Mouse (Mus musculus): ENCODE measurements at regions not wholly inside any gene's neighbourhood (a gene's known extent, or its start where the extent isn't known, plus 50 kb on each side); places are given as distances from the start of the nearest gene placed in this dataset.

GRCm38 (mm10) chrX:142456022-142456421, 65.7 kb upstream of the Acsl4 start:
- Histone ChIP-seq H3K4me2 (no peak overlapping the region), H3K9me3 (no peaks in the 10 kb centered on the region), H3K36me3 (no peaks in the 10 kb centered on the region), H3K4me1 (replicated peaks) (no peaks in the 10 kb centered on the region), H3K27ac (no peak overlapping the region), H3K27me3 (peaks cover 11% of the 10 kb centered on the region), H3K4me3 (replicated peaks) (no peak overlapping the region), H3K9ac (replicated peaks) (no peak overlapping the region)
- whole genome bisulfite sequencing = 58% methylated on average over 1 of the region's 1 CpGs
- ATAC-seq (ENCODE audit: insufficient number of reproducible peaks, insufficient read depth, low FRiP score, low TSS enrichment, low read depth) = no peak

DNA sequence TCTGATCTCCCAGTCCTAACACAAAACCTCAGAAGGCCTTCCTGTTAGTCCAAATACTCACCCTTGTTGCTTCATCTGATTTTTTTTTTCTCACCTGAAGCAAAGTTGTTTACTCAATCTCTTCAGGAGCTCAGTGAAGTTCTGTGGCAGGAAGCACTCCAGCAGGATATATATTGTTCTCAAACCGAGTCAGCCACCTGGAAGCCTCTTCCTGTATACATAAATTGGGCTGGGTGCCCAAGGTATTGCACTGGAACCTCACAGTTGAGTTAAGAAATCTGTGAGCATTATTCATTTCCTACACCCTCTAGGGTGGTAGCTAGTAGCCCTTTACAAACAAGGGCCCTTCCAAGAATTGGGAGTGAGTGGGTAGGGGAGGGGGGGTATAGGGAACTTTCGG, 73.8 kb upstream of the Acsl4 start:
- H3K9ac ChIP-seq (replicated peaks) = no peak overlapping the region
- H3K27ac ChIP-seq = no peak overlapping the region
- ATAC-seq (ENCODE audit: insufficient number of reproducible peaks, insufficient read depth, low FRiP score, low TSS enrichment, low read depth) = no peak
- H3K9me3 ChIP-seq = no peaks in the 10 kb centered on the region
- H3K27me3 ChIP-seq = peaks cover 42% of the 10 kb centered on the region
- 62% methylated on average over 2 of the region's 2 CpGs for WGBS
- H3K4me1 ChIP-seq (replicated peaks) = no peaks in the 10 kb centered on the region
- H3K36me3 ChIP-seq = no peaks in the 10 kb centered on the region
- H3K4me3 ChIP-seq (replicated peaks) = no peak overlapping the region
- H3K4me2 ChIP-seq = no peak overlapping the region

DNA sequence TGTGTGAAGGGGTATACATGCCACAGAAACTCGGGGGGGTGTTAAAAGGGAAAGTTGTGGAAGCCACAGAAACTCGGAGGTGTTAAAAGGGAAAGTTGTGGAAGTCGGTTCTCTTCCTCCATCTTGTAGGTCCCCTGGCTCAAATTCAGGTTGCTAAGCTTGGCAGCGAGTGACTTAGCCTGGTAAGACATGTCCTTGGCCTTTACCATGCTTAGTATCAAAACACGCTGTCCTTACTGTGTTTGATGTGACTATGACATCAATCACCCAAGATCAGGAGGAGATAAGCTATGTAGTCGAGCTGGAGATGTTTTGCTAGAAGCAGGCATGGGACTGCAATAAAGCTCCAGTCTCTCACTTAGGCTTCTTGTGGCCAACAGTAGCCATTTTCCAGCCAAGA, 74.4 kb upstream of the Acsl4 start:
- peaks cover 41% of the 10 kb centered on the region for H3K27me3 ChIP-seq
- H3K4me2 ChIP-seq = no peak overlapping the region
- H3K4me3 ChIP-seq (replicated peaks) = no peak overlapping the region
- H3K9me3 ChIP-seq = no peaks in the 10 kb centered on the region
- no peak overlapping the region for H3K27ac ChIP-seq
- no peaks in the 10 kb centered on the region for H3K36me3 ChIP-seq
- ATAC-seq (ENCODE audit: insufficient number of reproducible peaks, insufficient read depth, low FRiP score, low TSS enrichment, low read depth) = no peak
- H3K9ac ChIP-seq (replicated peaks) = no peak overlapping the region
- 65% methylated on average over 6 of the region's 6 CpGs for WGBS
- H3K4me1 ChIP-seq (replicated peaks) = no peaks in the 10 kb centered on the region

GRCm38 (mm10) chrX:142467850-142468256, 77.5 kb upstream of the Acsl4 start:
- H3K36me3 ChIP-seq = no peaks in the 10 kb centered on the region
- H3K27me3 ChIP-seq = peaks cover 36% of the 10 kb centered on the region
- H3K4me3 ChIP-seq (replicated peaks) = no peak overlapping the region
- no peak overlapping the region for H3K4me2 ChIP-seq
- no peak overlapping the region for H3K27ac ChIP-seq
- no peak for ATAC-seq (ENCODE audit: insufficient number of reproducible peaks, insufficient read depth, low FRiP score, low TSS enrichment, low read depth)
- H3K9ac ChIP-seq (replicated peaks) = no peak overlapping the region
- no peaks in the 10 kb centered on the region for H3K9me3 ChIP-seq
- WGBS = 53% methylated on average over 5 of the region's 5 CpGs
- no peaks in the 10 kb centered on the region for H3K4me1 ChIP-seq (replicated peaks)

DNA sequence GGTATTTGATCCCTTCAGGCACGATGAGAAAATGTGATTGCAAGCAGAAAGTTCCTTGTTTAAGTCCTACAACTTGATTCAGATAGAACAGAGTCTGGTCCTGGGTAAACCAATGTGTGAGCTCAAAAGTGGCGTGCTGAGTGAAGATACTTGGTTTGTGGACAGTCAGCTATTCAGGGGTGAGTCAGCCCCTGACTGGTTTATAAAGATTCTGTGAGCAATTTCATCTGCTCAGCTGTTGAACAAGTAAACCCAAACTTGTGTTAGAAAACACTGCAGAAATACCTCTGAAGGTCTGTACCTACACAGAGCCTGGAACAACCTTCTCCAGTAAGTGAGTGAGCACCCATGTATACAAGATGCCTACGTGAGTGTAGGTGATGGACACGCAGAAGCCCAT, 78.1 kb upstream of the Acsl4 start:
- Histone ChIP-seq H3K36me3 (no peaks in the 10 kb centered on the region), H3K27me3 (peaks cover 31% of the 10 kb centered on the region), H3K4me3 (replicated peaks) (no peak overlapping the region), H3K27ac (no peak overlapping the region), H3K4me2 (no peak overlapping the region), H3K4me1 (replicated peaks) (no peaks in the 10 kb centered on the region), H3K9me3 (no peaks in the 10 kb centered on the region), H3K9ac (replicated peaks) (no peak overlapping the region)
- no peak for ATAC-seq (ENCODE audit: insufficient number of reproducible peaks, insufficient read depth, low FRiP score, low TSS enrichment, low read depth)
- 54% methylated on average over 4 of the region's 4 CpGs for WGBS

DNA sequence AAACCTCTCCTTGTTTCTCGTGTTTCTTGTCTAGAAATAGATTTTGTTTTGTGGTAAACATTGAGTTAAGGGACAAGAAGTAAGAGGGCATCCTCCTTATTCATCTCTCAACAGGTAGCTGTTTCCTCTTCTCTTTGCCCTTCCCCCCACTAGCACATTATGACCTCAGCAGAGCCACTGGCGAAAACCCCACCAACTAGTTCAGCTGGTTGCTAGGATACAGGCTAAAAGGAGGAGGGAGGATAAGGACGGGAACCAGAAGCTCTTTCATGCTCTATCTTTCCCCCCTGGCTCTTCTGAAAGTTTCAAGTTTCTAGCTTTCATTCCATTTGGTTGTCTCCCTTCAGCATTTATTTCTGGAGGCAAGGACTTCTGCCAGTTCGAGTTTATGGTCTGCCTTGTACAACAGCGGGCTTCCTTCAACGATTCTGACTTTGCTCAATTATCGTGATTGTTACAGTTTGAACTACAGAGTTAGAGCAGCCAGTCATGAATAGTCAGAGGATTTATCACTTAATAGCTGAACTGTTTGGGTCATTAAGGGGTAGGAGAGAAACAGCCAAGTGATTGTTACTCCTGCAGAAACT, 78.8 kb upstream of the Acsl4 start:
- H3K9ac ChIP-seq (replicated peaks) = no peak overlapping the region
- WGBS = 22% methylated on average over 7 of the region's 7 CpGs
- H3K9me3 ChIP-seq = no peaks in the 10 kb centered on the region
- no peaks in the 10 kb centered on the region for H3K4me1 ChIP-seq (replicated peaks)
- peaks cover 35% of the 10 kb centered on the region for H3K27me3 ChIP-seq
- H3K36me3 ChIP-seq = no peaks in the 10 kb centered on the region
- H3K27ac ChIP-seq = no peak overlapping the region
- ATAC-seq (ENCODE audit: insufficient number of reproducible peaks, insufficient read depth, low FRiP score, low TSS enrichment, low read depth) = no peak
- no peak overlapping the region for H3K4me3 ChIP-seq (replicated peaks)
- H3K4me2 ChIP-seq = no peak overlapping the region

GRCm38 (mm10) chrX:142470083-142470482, 79.7 kb upstream of the Acsl4 start:
- WGBS = 76% methylated on average over 1 of the region's 1 CpGs
- no peak for ATAC-seq (ENCODE audit: insufficient number of reproducible peaks, insufficient read depth, low FRiP score, low TSS enrichment, low read depth)
- Histone ChIP-seq H3K4me2 (no peak overlapping the region), H3K9ac (replicated peaks) (no peak overlapping the region), H3K27me3 (peaks cover 31% of the 10 kb centered on the region), H3K36me3 (no peaks in the 10 kb centered on the region), H3K4me1 (replicated peaks) (no peaks in the 10 kb centered on the region), H3K9me3 (no peaks in the 10 kb centered on the region), H3K27ac (no peak overlapping the region), H3K4me3 (replicated peaks) (no peak overlapping the region)

DNA sequence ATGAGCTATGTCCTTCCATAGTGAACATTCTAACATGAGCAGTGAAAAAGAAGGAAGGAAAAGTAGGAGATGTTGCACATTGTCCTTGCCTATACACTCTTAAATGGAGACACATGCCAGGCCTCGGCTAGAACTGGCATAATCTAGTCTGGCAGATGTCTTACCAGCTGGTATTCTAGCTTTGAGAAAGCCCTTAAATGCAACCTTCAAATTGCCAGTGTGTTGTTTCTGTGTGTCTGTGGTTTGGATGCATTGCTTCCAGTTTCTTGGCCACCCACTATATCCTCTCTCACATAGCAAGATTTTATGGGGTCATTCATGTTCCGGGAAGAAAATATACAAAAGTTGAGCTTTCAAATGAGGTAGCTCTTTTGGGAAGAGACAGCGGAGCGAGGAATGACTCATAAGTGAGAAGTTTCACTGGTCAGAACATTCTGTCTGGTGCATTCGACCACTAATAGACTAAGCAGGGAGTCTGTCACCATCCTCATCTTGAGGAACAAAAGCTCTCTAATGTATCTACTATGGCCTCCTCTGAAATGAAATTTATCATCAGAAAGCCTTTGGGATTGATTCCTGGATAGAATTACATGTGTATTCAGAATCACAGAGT, 91.0 kb upstream of the Acsl4 start:
- ATAC-seq (ENCODE audit: insufficient number of reproducible peaks, insufficient read depth, low FRiP score, low TSS enrichment, low read depth) = no peak
- Histone ChIP-seq H3K9me3 (no peaks in the 10 kb centered on the region), H3K4me2 (no peak overlapping the region), H3K27me3 (peaks cover 35% of the 10 kb centered on the region), H3K4me1 (replicated peaks) (no peaks in the 10 kb centered on the region), H3K27ac (no peak overlapping the region), H3K36me3 (no peaks in the 10 kb centered on the region), H3K9ac (replicated peaks) (no peak overlapping the region), H3K4me3 (replicated peaks) (no peak overlapping the region)
- WGBS = 84% methylated on average over 5 of the region's 5 CpGs

GRCm38 (mm10) chrX:142488078-142488477, 97.7 kb upstream of the Acsl4 start:
- Histone ChIP-seq H3K27ac (no peak overlapping the region), H3K9me3 (no peaks in the 10 kb centered on the region), H3K4me1 (replicated peaks) (no peaks in the 10 kb centered on the region), H3K9ac (replicated peaks) (no peak overlapping the region), H3K27me3 (peaks cover 34% of the 10 kb centered on the region), H3K36me3 (no peaks in the 10 kb centered on the region), H3K4me3 (replicated peaks) (no peak overlapping the region), H3K4me2 (no peak overlapping the region)
- WGBS = 79% methylated on average over 4 of the region's 4 CpGs
- ATAC-seq (ENCODE audit: insufficient number of reproducible peaks, insufficient read depth, low FRiP score, low TSS enrichment, low read depth) = no peak

- peaks cover 27% of the 10 kb centered on the region for H3K27me3 ChIP-seq
These were observed 99.9 kb upstream of the Acsl4 start for GRCm38 (mm10) chrX:142490093-142490717.

DNA sequence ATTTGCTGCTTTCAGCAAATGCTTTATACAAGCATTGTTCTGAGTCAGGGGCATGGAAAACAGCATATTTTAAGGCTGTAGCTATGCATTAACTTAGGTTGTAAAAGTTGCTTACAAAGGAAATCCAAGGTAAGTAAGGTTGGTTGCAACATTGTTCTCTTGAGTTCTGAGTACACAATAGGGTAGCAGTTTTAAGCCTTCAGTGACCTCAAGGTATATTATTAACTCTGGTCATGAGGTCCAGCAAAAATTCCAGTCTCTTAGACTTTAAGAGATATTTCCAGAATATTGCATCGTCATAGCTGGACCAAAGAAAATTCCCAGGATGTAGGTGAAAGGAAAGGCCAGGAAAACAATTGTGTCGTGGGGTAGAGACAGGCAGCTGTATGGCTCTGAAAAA, 110.8 kb upstream of the Acsl4 start:
- Histone ChIP-seq H3K4me3 (replicated peaks) (no peak overlapping the region), H3K9ac (replicated peaks) (no peak overlapping the region), H3K4me2 (no peak overlapping the region), H3K4me1 (replicated peaks) (no peaks in the 10 kb centered on the region), H3K27me3 (peaks cover 16% of the 10 kb centered on the region), H3K36me3 (no peaks in the 10 kb centered on the region), H3K27ac (no peak overlapping the region), H3K9me3 (no peaks in the 10 kb centered on the region)
- ATAC-seq (ENCODE audit: insufficient number of reproducible peaks, insufficient read depth, low FRiP score, low TSS enrichment, low read depth) = no peak
- WGBS = 80% methylated on average over 2 of the region's 2 CpGs

More at GRCm38 (mm10) chrX:142490093-142490717, 99.9 kb upstream of the Acsl4 start:
- Histone ChIP-seq H3K9me3 (no peaks in the 10 kb centered on the region), H3K36me3 (no peaks in the 10 kb centered on the region), H3K4me1 (replicated peaks) (no peaks in the 10 kb centered on the region), H3K4me3 (replicated peaks) (no peak overlapping the region), H3K27ac (no peak overlapping the region), H3K9ac (replicated peaks) (no peak overlapping the region), H3K4me2 (no peak overlapping the region)
- ATAC-seq (ENCODE audit: insufficient number of reproducible peaks, insufficient read depth, low FRiP score, low TSS enrichment, low read depth) = no peak
- WGBS = 67% methylated on average over 8 of the region's 8 CpGs

DNA sequence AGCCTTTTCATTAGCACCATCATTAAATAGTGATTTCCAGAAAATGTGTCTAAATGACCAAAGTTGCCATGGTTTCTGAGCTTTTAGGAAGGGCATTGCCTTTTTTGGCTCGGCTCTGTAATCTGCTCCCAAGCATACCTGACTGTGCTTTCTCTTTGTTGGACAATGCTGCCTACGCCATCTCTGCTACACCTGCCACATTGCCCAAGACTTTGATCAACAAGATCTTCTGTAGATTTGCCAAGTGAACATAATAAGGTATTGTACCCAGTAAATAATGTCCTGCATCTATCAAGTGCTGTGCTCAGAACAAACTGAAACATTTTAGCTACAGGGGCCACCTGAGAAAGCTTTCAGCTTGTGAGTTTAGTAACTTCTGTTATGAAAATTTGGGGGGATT, 114.6 kb upstream of the Acsl4 start:
- ATAC-seq (ENCODE audit: insufficient number of reproducible peaks, insufficient read depth, low FRiP score, low TSS enrichment, low read depth) = no peak
- Histone ChIP-seq H3K4me2 (no peak overlapping the region), H3K27ac (no peak overlapping the region), H3K9ac (replicated peaks) (no peak overlapping the region), H3K27me3 (peaks cover 8% of the 10 kb centered on the region; the same call in 1 of the 2 replicates), H3K36me3 (no peaks in the 10 kb centered on the region), H3K9me3 (no peaks in the 10 kb centered on the region), H3K4me3 (replicated peaks) (no peak overlapping the region), H3K4me1 (replicated peaks) (no peaks in the 10 kb centered on the region)
- WGBS = 78% methylated on average over 2 of the region's 2 CpGs
